Mouse (Mus musculus): ENCODE measurements around the gene Swi5.

GRCm38 (mm10) chr2:32237571-32237970, 50.3 kb downstream of the Swi5 start:
- no peak for TF ChIP-seq HCFC1 (IDR thresholded peaks at IDR 0.05; ENCODE audit: borderline replicate concordance, insufficient read depth, low read length)
- no peak for TF ChIP-seq CHD2 (IDR thresholded peaks at IDR 0.05; ENCODE audit: low read depth, low read length)
- no peak for TF ChIP-seq ZC3H11A (IDR thresholded peaks at IDR 0.05; ENCODE audit: borderline replicate concordance, low read depth, low read length)
- no peak for TF ChIP-seq ZNF384 (IDR thresholded peaks at IDR 0.05; ENCODE audit: low read depth, low read length)

Measured in ES-E14 (cell line).